In the genomic region with DNA sequence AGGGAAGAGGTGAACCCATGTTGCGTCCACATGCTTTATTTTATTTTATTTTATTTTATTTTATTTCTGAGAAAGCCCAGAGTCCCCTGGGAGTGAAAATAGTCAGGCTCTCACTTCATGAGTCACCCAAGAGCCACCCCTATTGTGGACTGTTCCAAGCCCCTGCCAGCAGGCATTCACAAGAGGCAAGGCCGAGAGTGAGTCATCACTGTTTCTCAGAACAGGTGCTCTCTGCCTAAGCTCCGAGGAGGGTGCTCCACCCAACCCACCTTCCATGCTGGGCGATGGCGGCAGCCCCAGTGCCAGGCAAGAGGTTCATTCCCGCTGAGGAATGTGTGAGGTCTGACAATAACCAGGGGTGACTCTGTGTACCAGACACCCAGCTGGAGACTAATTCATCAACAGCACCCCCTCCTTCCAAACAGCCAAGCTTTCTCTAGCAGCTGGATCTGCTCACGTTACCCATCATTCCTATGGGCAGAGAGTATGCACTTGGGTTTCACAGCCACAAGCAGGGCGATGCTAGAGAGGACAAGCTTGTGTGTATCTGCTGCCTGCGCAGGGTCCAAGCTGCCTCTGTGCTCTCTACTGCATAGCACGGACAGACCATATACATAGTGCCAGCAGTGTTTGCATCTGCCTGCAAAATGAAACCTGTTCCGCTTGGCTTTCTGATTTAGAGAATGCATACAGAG, we compare ENCODE assay signal across 8 mouse cellular contexts.
DNase-seq lines count a peak whose midpoint lies in the region; ATAC-seq and TF ChIP-seq lines count a peak whose summit lies in the region.

No protein-coding gene starts in this region.

- no peak overlapping the region for H3K27ac ChIP-seq in kidney, embryonic 15.5 days
- H3K27ac ChIP-seq in lung, postnatal 0 days (ENCODE audit: low read length): peak overlapping the region; percentile 1; the same call in 1 of the 2 replicates

- TF ChIP-seq CTCF in G1E (IDR thresholded peaks at IDR 0.05; ENCODE audit: low read depth, low read length): no peak
- no peak for TF ChIP-seq CTCF in lung, postnatal 0 days (IDR thresholded peaks at IDR 0.05)

- H3K36me3 ChIP-seq in kidney, embryonic 15.5 days: no peaks in the 10 kb centered on the region
- H3K36me3 ChIP-seq in G1E (replicated peaks): no peaks in the 10 kb centered on the region
- no peaks in the 10 kb centered on the region for H3K36me3 ChIP-seq in lung, postnatal 0 days (ENCODE audit: insufficient read depth, low read length)

- no peak for DNase-seq in kidney, adult 18-20 months
- no peak for DNase-seq in G1E (ENCODE audit: low spot score)
- DNase-seq in adrenal gland, adult 8-10 months: peak; percentile 72
- DNase-seq in lung, postnatal 0 days (ENCODE audit: low spot score): peak; percentile 91
- no peak for DNase-seq in spleen, postnatal 4 days (ENCODE audit: low spot score in 2 of 2)
- DNase-seq in layer of hippocampus, adult 11-12 months (ENCODE audit: low spot score): no peak
- no peak for DNase-seq in left cerebral cortex, postnatal 4 days

- peak; percentile 50; the same call in 1 of the 2 replicates for ATAC-seq in kidney, embryonic 15.5 days (replicated peaks; ENCODE audit: low FRiP score)
- no peak; the same call in 1 of the 2 replicates for ATAC-seq in G1E (ENCODE audit: extremely low read depth, insufficient number of reproducible peaks, low FRiP score, poor library complexity, severe bottlenecking)
- peak; percentile 90 for ATAC-seq in lung, postnatal 0 days

- no peak for TF ChIP-seq EP300 in lung, postnatal 0 days (IDR thresholded peaks at IDR 0.05)

- H3K27me3 ChIP-seq in kidney, embryonic 15.5 days: no peaks in the 10 kb centered on the region
- H3K27me3 ChIP-seq in G1E (ENCODE audit: insufficient read depth, low read length): no peaks in the 10 kb centered on the region
- H3K27me3 ChIP-seq in lung, postnatal 0 days (replicated peaks; ENCODE audit: insufficient read depth, low read length): no peaks in the 10 kb centered on the region

- no peak overlapping the region for H3K9ac ChIP-seq in kidney, embryonic 15.5 days
- no peak overlapping the region for H3K9ac ChIP-seq in lung, postnatal 0 days (replicated peaks; ENCODE audit: low read depth)

- no peaks in the 10 kb centered on the region for H3K9me3 ChIP-seq in kidney, embryonic 15.5 days (replicated peaks)
- no peaks in the 10 kb centered on the region for H3K9me3 ChIP-seq in G1E (replicated peaks)
- H3K9me3 ChIP-seq in lung, postnatal 0 days (ENCODE audit: low read length): no peaks in the 10 kb centered on the region

- 70% methylated on average over 11 of the region's 11 CpGs for WGBS in kidney, embryonic 15.5 days
- whole genome bisulfite sequencing in lung, postnatal 0 days: 37% methylated on average over 11 of the region's 11 CpGs

- no peak overlapping the region for H3K4me3 ChIP-seq in kidney, embryonic 15.5 days (replicated peaks)
- peak overlapping the region; percentile 42; the same call in 1 of the 2 replicates for H3K4me3 ChIP-seq in G1E (ENCODE audit: low read depth, low read length)
- H3K4me3 ChIP-seq in lung, postnatal 0 days (ENCODE audit: low read depth, low read length): no peak overlapping the region

- intact Hi-C loops in left cerebral cortex, postnatal 4 days (cut with DNase I): no loop called here

- H3K4me1 ChIP-seq in kidney, embryonic 15.5 days: peaks cover 13% of the 10 kb centered on the region; the same call in 1 of the 2 replicates
- peaks cover 69% of the 10 kb centered on the region for H3K4me1 ChIP-seq in G1E (ENCODE audit: insufficient read depth, low read depth, low read length)
- H3K4me1 ChIP-seq in lung, postnatal 0 days (ENCODE audit: insufficient read depth, low read depth, low read length): no peaks in the 10 kb centered on the region; the same call in 1 of the 2 replicates

- H3K4me2 ChIP-seq in kidney, embryonic 15.5 days: no peak overlapping the region
- no peak overlapping the region for H3K4me2 ChIP-seq in lung, postnatal 0 days (replicated peaks; ENCODE audit: low read depth, low read length)

Comparison
In these comparisons a context has a peak if more than half of its experiments do, and no peak if none do; other contexts are left out.
1. DNase-seq: peak in adrenal gland, adult 8-10 months (single experiment) and lung, postnatal 0 days (single experiment); none in kidney, adult 18-20 months (single experiment), G1E (single experiment), spleen, postnatal 4 days (0 of 2), layer of hippocampus, adult 11-12 months (single experiment) and left cerebral cortex, postnatal 4 days (single experiment).